Mouse (Mus musculus): ENCODE data around the gene Pax2.

Pax2 gene

DNA sequence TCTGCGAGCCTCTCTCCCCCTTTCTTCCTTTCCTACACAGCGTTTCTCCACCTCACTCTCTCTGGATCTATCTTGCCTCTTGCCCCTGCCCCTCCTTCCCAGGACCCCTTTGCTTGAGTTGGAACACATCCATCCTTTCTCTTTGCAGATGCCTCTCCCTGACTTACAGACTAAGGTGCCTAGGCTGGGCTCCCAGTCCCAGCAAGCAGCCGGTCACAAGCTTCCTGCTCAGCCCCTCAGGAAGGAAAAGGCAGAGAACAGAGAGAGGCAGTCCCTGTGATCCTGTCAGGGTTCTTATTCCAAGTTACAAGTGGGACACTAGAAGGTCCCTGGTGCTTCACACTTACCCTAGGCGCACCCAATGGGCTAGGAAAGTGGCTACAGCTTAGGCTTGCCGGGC is 7.6 kb upstream of the Pax2 start:
- no peak for DNase-seq (ENCODE audit: low read depth, low spot score)

DNA sequence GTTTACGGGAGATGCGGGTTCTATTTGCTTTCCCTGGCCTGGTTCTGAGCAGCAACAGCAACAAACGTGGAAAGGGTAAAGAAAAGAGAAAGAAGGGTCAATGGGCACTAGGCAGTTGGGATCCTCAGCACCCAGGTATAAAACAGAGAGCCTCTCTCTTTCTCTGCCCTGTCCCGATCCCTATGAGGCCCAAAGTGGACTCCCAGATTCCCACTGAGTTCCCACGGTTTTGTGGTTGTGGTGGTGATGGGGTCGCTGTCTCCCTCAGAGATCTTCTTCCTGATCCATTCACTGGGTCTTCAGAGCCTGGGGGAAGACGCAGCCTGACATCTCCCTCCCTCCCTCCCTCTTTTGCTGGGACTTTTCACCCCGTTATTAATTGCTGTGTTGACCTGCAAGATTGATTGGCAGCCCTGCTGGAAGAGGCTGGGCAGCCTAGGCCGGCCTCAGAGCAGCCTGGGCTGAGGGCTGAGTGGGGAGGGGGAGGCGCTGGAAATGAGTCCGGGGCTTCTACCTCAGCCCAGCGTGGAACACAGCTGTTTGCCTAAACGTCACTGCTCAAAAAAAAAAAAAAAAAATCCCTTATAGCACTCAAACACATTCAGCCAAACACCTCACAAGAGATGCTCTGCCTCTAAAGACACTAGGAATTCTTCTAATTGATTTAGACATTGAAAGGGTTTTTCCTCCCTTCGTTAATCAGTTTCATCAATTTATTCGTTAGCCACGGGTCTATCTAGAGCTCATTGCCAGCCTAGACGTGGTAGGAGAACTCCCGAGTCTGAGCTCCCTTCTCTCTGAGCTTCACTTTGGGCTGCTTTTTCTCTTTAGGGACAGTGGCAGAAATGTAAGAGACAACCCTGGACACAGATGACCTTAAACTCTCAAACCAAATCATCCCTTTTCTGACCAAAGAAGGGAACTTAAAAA is 6.5 kb upstream of the Pax2 start:
- no peak for DNase-seq (ENCODE audit: low read depth, low spot score)

DNA sequence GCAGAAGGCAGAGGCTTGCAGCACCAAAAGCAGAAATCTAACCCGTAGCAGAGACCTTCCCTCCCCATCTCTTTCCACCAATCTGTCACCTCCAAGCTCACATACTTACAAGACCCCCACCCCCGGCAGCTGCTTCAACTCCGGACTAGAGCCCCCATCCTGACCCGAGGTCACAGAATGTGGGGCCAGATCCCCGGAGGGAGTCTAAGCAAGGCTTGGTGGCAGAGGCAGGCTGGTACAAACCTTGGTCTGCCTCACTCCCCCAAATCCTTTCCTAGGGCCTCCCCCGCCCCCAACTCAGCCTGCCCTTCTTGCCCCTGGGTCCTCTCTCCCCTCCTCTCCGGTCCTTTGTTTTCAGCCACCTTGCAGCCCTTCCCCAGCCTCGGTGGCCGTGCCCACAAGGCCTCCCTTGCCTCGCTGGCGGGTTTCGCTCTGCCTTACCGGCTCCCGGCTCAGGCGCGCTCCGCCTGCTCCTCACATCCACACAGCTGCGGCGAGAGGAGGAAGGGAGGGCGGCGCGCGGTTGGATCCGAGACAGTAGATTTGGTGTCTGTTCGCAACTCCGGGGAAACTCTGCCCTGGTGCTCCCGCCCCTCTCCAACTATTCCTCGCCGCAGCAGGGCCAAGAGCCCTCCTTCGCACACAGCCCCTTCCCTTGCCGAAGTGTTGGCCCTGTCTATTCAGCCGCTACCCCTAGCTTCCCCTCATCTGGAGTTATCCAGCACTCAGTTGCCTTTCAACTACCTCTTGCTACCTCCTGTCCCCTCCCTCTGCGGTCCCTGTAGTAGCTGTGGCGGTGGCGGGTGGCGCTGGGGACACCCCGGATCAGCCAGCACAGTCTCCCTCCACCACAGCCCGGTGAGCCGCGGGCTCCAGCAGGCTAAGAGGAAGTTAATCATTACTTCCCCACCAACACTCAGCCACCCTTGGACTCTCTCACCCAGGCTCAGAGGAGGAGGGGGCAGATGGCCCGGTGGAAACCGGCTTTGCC is 5.5 kb upstream of the Pax2 start:
- DNase-seq (ENCODE audit: low read depth, low spot score), result no peak

DNA sequence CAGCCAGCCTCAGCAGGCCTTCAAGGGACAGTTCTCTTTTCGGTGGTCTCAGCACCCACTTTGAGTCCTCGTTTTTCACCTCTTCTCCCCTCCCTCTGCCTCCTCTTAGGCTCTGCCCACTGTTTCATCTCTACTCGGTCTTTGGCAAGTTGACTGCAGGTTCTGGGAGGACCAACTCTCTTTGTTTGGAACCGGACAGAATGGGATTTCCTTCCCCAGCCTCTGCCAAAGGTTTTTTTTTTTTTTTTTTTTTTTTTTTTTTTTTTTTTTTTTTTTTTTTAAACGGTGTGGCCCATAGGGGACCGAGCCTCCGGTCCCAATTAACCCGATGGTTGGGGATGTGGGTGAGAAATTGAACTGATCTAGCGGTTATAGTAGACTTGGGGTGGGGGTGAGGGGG is 4.8 kb upstream of the Pax2 start:
- DNase-seq (ENCODE audit: low read depth, low spot score), result no peak

DNA sequence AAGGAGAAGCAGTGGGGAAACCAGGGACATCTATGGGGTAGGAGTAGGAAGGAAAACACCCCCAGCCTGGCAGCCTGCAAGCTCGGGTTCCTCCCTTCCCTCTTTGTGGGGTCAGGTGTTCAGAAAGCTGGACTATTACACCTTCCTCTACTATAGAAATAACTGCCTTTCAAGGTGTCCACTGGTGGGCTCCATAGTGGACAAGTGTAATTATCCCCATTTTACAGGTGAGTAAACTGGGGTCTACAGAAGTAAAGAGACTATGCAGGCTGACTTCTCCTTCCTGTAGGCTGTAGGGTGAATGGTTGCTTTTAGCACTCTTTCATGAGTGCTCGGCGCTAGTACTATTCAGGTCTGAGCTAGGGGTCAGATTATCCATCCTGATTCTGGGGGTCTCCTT is 4.3 kb upstream of the Pax2 start:
- no peak for DNase-seq (ENCODE audit: low read depth, low spot score)

DNA sequence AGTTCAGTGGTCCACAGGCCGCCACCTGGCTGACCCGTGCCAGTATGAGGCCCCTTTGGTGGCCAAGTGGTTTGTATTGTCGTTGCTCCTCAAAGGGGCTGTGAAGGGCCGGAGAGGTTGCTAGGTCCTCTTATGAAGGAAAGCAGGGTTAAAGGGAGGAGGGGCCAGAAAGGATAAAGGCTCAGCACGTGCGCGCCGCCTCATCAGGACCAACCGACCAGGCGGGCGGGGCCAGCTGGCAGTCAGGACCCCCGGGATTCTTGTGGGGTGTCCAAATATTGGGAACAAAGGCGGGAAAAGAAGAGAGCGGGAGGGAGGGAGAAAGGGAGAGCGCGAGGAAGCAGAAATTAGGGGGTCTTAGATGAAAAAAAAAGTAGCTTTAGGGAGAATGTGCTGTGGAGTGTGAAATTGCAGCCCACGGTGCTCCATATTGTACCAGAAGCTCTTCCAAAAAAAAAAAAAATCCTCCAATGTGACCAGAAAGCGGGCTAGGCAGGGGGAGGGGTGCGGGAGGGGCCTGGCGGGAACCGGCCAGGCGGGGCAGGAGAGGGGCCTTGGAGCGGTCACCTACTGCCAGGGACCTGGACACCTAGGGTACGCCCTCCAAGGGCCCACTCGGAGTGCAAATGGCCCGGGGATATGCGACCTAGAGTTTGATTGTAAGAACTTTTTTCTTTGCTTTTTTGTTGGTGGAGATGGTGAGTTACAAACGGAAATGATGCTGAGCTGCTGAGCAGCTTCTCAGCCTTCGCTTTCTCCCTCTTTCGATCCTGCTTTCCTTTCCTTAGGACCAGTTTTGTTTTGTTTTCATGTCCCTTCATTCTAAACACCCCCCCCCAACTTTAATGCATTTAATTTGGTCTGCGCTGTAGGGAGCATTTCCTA is 3.5 kb upstream of the Pax2 start:
- DNase-seq (ENCODE audit: low read depth, low spot score), result no peak

DNA sequence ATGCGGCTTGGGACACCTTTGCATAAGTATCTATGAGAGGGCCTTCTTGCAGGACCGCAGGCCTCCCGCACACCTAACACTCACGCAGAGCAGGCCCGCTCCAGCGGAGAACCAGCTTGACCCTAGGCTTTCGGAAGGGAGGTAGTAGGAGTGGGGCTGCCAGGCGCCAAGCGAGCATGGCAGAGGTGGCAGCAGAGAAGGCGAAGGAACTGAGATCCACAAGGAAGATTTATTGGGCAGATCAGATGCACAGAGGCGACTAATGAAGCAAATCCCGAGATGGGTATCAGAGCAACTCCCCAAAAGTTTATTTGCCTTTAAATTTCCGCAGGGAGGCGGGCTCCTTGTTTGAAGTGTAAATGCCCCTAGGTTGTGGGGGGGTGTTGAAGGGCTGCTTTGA is 2.5 kb upstream of the Pax2 start:
- no peak for DNase-seq (ENCODE audit: low read depth, low spot score)

DNA sequence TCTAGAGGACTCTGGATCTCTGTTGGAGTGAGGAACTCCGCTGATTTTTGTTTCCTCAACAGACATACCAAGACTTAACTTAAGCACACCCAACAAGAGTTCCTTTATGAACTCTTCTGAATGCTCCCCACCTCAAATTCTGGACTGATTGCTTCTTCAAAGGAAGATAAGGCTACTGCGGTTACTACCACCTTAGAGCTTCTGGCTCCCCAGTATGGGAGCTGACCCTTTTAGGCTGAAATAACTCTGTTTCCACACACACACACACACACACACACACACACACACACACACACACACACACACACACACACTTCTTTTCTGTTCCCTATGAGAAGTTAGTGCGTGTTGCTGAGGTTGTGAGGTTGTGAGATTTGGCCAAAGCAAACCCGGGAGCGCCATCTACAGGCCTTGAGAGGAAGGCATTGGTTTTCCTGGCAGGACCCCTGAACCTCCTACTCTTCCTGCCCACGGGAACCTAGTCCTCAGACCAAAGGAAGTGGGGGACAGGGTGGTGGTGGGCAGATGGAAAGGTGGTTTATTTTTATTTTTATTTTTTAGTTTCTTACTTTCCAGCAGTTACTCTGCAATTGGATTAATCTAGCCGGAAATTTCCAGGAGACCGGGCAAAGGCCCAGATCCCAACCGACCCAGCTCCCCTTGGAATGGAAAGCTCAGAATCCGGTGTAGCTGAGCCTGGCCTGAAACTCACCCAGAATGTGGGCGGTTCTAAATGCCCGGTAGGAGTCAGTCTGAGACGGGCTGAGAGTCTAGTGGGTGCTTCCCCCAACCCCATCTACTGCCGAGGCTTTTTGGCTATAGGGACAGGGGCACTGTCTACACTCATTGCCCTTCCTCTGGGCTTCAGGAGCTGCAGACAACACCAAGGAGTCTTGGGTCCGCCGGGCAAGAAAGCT is 1.1 kb upstream of the Pax2 start:
- DNase-seq (ENCODE audit: low read depth, low spot score), result no peak

DNA sequence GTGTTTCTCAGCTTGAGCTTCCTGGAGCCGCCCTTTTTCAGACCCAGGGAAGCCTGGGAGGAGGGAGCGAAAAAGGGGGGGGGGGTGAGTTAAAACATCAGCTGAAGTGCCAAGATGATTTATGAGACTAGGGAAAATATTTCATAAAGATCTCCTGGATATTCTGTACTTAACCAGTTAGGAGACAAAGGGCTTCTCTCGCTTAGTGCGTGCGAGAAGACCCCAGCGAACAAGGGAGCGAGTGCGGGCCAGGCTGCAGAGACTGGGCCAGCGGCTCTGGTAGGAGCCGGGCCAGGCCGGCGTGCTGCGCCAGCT is 510 bp upstream of the Pax2 start:
- DNase-seq (ENCODE audit: low read depth, low spot score), result no peak

DNA sequence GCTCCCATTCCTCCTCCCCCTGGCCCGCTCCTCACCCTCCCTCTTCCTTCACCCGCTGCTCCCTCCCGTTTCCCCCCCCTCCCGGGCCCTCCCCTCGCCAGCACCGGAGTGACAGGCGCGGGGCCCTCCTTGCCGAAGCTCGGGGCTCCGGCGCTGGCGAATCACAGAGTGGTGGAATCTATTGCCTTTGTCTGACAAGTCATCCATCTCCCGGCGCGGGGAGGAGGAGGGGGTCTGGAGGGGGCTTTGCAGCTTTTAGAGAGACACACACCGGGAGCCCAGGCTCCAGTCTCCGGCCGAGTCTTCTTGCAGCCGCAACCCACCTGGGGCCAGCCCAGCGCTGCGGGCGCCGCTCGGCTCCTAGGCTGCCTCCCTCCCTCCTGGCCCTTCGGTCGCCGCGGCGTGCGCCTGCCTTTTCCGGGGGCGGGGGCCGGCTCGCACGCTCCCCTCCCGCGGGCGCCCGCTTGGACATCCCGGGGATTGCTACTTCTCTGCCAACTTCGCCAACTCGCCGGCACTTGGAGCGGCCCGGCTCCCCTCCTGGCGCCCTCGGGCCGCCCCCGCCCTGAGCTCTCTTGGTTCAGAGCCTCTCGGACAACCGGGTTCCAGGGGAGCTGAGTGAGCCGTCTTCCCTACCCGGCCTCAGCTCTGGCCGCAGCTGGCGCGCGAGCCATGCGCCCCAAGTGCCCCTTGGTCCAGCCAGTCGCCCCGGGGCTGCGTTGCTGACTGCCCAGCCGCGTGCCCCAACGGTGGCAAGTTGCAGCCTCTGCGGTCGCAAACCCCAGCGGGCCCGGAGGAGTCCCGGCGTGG is 781 bp downstream of the Pax2 start:
- DNase-seq (ENCODE audit: low read depth, low spot score), result no peak

DNA sequence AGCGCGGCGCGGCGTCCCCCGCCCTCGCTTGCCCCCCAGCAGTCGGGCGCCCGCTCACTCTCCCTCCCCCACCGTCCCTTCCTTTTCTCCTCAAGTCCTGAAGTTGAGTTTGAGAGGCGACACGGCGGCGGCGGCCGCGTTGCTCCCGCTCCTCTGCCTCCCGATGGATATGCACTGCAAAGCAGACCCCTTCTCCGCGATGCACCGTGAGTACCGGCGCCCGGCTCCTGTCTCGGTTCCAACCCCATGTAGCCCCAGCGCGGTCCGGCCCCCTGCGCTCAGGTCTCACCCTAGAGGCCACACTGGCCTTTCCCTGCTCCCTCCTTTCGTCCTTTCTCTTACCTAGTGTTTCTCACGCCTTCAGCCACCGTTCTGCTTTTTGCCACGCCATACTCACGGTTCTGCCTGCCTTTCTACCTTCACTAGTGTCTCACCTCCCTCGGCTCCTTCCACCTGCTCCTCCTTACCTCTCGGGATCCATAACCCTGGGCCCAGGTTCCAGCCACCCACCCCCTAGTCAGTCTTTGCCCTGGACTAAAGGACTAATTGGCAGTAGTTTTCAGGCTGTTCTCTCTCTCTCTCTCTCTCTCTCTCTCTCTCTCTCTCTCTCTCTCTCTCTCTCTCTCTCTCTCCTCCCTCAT is 1.5 kb downstream of the Pax2 start:
- DNase-seq (ENCODE audit: low read depth, low spot score), result no peak

DNA sequence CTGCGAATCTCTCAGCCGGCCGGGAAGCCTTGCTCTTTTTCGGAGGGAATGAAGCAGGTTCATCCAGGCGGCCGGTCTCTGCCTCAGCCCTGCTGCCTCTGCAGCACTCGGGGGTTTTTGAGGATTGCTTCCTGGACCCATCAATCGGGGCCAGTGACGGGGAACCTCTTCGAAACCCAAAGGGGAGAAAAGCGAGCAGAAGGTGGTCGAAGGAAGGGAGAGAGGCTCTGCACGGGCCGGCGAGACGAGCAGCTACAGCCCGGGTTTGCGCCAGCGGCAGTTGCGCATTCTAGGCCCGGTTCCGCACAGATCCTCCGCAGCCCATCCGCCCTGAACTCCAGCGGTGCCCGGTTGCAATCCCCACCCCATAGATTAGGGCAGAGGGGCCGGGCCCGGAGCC is 3.0 kb downstream of the Pax2 start:
- no peak for DNase-seq (ENCODE audit: low read depth, low spot score)

DNA sequence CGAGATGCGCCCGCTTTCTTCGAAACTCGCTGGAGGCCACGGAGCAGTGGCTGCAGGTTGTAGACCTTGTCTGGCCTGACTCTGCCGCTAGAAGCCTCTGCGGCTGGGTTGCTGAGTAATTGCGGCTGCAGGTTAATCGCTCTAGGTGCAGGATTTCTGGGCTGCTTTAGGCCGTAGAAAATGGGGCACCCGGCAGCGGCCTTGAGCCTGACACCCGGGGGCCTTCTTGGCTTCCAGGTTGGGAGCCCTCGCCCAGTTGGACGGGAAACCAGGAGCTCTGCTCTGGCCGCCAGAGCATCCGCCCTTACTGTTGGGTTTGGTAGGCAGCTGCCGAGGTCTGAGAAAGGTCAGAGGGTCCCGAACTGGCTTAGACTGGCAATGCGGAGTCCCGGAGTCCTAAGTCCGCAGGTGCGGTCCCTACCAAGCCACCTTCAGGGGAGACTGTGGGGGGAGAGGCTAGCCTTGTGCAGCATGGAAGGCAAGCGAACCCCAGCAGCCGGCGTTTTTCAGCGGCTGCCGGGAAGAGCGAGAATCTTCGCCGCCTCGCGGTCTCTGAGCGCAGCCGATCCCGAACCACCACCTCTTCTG is 3.8 kb downstream of the Pax2 start:
- no peak for DNase-seq (ENCODE audit: low read depth, low spot score)

DNA sequence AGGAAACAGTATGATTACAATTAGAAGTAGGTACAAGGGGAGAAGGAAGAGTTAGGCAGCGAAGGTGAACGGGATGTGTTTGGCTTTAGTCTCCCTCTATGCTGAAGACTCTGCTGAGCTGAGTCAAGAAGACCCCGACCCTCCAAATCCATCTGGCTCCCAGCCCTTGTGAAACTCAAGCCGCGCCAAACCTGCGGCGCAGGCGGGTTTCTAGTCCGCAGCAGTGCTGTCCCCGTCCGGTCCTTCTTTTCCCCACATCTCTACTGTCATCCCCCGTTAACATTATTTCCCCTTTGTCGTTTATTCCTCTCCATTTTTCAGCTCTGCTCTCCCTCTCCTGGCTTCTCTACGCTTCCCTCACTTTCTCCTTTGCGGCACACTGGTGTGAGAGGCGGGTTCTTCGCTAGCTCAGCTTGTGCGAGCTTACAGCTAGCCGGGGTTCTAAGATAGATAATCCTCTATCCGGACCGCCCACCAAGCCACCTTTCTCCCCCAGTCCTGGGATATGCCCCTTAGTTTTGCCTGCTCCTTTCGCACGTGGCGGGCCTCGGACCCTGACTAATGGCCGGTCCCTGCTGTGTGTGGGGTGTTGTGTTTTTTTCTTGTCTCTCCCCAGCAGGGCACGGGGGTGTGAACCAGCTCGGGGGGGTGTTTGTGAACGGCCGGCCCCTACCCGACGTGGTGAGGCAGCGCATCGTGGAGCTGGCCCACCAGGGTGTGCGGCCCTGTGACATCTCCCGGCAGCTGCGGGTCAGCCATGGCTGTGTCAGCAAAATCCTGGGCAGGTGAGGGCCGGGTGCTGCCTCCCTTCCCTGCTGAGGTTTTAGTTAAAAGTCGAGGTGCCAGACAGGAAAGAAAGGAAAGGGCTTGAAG is 4.7 kb downstream of the Pax2 start:
- DNase-seq (ENCODE audit: low read depth, low spot score), result no peak

DNA sequence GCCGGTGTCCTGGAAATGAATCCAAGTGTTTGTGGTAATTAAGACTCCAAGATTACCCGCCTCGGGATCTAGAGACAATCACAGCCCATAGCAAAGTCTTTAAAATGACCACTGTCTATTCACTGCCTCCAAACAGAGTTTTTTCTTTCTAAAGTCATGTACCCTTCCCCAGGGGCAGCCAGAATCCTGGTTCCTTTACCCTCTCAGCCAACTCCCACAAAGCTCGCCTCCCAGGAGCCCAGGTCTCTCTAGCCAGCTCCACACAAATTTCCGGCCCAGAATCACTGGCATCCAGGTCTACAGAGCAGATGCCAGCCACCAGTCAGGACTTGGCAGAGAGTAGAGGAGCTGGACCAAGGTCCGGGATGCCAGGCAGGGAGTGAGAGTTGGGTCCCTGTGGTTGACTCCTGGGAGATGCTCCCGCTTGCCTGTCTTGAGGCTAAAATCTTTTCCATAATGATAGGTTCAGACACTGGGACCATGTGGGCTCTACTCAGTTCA is 6.3 kb downstream of the Pax2 start:
- no peak for DNase-seq (ENCODE audit: low read depth, low spot score)

DNA sequence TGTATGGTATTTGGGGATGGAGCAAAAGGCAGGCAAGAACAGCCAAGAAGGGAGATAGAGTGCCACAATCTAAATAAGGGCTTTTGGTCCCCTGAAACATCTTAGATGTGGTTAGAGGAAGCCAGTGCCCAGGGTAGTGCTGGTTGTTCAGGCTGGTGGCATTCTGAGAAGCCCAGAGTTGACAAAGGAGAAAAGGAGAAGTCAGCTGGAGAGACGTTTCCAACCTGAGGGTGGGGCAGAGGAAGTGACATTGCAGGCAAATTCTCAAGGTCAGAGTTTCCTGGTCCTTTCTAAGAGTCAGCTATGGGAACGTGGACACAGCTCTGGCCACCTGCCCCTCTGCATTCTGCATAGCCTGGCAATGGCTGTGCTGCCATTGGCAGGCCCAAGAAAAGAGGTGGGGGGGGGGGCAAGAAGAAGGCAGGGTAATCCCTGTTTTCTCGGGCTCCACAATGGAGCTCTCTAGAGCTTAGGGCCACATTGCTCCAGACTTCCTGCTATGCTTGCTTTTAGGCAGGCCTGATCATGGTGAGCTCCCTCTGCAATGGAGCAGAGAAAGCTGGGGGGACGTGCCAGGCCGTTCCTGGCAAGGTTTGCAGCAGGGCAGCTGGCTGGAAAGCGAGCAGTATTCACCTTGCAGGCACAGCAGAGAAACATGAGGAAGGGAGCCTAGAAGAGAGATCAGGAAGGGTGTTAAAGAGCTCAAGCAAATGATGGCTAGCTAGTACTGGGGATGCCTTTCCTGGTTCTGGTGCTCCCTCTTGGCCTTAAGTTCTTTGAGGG is 14.6 kb downstream of the Pax2 start:
- DNase-seq (ENCODE audit: low read depth, low spot score), result no peak

DNA sequence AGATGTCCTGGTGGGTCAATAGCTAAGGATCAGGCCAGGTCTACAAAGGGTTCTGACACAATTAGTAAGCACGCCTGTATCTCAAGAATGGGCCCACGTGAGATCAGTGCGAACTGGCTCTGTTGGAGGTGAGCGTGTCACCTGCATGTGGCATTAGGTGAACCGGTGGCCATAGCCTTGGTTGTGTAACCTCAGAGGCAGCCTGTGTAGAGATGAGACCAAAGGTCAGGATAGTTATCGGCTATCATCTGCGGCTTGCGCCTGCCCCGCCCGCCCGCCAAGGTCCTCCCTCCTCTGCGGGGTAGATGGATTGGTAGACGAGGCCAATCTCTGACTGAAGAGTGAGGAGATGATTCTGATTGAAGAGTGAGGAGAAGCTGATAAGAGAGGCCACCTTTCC is 15.7 kb downstream of the Pax2 start:
- DNase-seq (ENCODE audit: low read depth, low spot score), result no peak

Data from CD4-positive helper T cell, adult 2 months (primary cell).